Mouse (Mus musculus) T-cell, adult 2 months (primary cell): ENCODE measurements at regions not wholly inside any gene's neighbourhood (a gene's known extent, or its start where the extent isn't known, plus 50 kb on each side); places are given as distances from the start of the nearest gene placed in this dataset.
A peak's percentile ranks its signal among the peaks of the same experiment; 100 is the strongest.

ENCODE experiments used
- DNase-seq: peaks from one replicate; pipeline ENCODE4 v3.0.0; 2022; ENCODE audit warnings: low spot score

DNA sequence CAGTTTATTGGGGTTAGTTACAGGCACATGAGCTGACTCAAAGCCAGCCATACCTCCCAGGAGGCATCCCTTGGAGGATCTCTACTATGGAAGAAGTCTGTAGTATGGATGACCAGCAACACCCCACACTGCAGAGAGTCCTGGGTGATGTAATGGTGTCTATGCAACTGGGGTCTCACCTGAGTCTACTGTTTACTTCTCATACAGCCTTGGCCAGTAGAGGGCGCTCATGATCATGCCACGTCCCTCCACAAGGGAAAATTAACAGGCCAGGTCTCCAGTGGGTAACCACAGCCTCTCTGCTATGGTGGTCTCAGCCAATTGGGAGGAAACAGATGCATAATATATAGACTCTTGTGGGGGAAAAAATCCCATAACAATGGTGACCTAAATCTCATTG is 111.7 kb downstream of the Cdh26 start:
- DNase-seq = peak; percentile 22

DNA sequence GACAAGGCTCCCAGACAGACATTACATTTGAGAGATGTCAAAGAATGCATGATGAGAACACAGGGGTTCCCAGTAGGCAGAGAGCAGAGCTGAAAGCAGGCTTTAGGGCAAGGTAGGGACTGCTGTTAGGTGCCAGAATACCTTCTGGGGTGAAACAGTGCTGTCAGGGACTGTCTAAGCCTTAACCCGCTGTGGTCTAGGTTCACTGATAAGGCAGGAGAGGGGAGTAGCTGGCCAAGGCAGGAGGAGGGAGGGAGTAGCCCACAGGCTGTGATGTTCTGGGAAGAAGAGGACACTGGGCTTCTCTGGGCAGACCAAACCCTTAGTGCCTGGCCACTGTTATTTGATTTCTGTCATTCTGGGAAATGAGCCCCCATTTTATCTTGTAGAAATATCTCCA is 114.1 kb downstream of the Cdh26 start:
- no peak for DNase-seq

DNA sequence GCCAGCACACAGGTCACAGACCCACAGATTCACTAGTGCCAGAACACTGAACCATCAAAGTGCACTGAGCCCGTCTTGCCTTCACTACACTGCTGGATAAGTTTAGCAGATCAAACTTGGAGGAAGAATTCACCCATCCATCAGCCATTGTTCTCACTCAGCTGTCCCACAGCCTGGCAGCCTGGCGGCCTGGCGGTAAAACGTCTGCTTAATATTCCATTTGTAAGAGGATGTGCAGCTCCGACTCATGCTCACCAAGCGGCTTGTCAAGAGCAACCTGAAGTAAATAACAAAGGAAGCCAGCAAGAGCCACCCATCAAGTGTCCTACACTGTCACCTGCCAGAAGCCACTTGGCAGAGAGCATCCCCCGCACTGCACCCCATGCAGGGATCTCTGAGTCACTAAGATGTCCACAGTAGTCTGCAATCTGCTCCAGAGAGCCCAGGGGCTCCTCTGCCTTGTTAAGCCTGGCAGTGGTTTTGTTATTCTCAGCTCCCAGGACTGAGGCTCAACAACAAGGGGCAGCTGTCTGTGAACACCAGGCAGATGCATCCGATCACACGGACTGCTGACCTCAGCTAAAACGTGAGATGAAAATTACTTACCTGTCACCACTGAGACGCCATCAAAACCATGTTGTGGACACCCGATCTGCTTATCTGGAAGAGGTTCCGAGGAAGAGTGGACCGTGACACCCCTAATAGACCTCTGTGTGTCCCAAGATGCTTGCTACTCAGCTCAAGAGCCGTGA is 115.4 kb downstream of the Cdh26 start:
- DNase-seq = no peak

DNA sequence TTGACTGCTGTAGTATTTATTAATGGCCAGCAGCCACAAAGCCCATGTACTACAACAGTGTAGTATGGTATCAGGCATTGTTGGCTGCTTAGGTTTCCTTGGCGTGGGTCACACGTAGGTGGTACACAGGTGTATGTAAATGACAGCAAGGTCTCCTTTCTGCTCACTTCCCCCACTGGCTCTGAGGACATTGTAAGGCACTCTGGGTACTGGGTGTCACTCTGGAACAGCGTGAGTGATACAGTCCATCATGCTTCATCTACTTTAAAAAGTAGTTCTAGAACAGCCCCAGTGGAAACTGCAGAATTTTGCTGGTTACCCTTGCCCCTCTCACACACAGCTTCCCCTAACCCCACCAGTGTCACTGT is 116.0 kb downstream of the Cdh26 start:
- no peak for DNase-seq

DNA sequence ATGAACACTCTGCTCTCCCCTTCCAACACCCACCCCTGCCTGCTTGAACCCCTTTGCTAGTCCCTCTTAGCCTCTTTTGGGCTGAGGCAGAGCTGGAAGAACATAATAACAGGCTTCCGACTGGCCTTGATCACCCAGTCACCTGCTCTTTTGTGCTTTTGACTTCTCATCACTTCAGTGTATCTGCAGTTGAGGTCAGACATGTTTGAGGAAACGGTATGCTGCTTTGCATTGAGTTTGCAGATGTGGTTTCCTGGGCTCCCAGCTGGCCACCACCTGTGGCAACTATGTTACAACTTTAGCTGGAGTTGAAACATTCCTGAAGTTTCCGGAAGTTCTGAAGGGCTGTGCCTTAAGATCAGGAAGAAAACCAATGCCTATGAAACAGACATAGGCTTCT is 116.6 kb downstream of the Cdh26 start:
- no peak for DNase-seq

DNA sequence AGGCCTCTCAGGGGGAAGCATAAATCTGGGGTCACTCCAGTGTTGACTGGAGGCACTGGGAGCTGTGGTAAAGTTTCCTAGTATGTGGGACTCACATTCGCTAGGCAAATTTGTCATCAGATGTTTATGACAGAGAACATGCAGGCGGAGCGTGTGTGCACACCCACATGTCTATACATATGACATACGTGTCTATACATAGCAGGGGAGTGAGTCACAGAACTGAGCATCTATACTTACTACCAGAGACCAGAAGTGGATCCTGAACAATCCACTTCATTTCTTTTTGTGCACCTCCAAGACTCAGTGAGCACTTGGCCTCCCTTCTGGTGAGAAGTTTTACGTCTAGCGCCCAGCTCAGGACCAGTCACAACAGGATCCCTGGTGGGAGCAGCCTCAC is 118.6 kb downstream of the Cdh26 start:
- no peak for DNase-seq

DNA sequence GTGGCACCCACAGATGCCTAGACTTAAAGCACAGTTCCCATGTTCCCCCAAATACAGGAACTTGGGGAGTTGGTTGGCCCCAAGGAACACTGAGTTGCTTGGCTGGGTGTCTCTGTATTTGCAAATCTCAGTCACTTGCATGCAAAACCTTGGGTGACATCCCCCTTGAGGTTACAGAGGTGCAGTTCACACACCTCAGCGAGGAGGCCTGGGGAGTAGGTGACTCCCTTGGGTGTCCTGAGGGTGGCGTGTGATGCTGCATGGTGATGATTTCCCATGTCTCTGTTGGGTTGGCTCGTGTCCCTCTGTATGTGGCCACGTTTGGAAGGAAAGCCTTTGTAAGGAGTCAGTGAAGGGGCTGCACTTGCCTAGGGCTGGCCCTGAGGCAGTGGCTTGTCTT is 123.4 kb downstream of the Cdh26 start:
- DNase-seq = no peak

DNA sequence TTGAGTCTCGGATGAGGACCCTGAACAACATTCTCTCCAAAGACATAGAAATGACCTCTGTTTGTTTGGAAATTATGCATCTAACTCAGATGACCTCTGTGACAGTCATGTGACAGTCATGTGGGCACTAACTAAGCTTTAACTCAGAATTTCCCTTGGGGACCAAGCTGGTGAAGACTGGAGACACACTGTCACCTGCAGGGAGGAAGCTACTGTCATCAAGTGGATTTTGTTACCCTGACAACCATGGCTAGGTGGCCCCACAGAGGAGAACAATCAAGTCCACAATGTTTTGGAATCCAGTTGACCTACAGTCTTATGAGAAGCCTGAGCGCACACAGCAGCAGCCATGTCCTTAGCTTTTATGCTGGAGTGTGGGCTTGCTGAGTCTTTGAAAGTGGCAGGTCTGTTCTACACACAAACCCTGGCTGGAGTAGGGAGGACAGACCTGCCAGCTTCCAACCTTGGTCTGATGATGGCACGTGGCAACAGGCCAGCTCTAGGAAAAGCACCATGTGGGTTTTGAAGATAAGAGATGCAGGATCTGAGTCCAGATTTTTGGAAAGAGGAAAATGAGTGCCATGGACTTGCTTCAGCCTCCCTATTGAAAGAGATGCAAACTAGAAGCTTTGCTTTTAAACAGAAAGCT is 125.5 kb downstream of the Cdh26 start:
- DNase-seq = no peak

DNA sequence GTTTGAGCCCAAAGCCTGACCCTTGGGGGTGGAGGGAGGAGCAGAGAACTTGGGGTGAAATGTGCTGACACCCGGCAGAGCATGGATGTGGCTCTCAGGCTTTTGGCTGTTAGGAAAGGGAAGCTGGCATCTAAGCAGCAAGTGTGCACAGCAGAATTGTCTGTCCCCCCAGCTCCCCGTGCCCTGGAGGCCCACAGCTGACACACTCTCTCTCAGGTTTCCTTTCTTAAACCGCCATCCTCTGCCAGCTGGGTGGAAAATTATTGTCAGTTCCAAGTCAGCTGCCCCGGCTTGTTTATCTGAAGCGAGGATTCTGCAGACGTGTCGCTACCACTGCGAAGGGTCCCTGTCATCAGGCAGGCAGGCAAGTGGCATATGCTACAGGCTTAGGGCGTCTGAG is 127.6 kb downstream of the Cdh26 start:
- no peak for DNase-seq

DNA sequence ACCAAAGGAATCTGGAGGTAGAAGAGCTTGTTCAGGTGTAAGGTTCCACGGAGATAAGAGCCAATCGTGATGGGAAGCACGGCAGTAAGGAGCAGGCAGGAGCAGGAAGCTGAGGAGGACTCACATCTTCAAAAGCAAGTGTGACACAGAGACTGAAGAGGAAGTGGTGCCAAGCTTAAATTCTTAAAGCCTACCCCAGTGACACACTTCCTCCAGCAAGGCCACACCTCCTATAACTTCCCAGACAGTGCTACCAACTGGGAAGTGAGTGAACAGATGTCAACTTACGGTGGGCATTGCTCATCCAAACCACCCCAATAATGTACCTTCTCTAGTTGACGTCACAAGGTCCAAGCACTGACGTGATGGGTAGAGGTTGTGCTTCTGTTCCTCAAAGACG is 133.0 kb downstream of the Cdh26 start:
- DNase-seq = no peak

DNA sequence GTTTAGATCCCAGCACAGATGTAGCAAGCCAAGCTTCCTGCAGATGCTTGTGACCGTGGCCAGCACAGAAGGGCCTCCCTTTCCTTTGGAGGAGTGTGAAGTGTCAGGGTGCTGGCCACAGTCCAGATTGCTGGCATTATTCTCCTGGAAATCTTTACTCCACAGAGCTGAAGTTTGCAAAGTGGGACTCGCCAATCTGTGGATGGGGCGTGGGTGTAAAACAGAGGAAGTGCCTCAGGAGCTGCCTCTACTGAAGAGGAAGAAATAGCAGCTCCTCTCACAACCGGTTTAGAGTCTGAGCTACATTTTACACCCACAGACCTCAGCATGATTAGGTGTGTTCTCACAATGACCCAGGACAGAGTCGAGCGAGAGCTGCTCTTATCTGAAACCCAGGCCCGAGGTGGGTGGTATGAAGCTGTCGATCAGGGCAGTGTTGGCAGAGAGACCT is 135.1 kb downstream of the Cdh26 start:
- no peak for DNase-seq

DNA sequence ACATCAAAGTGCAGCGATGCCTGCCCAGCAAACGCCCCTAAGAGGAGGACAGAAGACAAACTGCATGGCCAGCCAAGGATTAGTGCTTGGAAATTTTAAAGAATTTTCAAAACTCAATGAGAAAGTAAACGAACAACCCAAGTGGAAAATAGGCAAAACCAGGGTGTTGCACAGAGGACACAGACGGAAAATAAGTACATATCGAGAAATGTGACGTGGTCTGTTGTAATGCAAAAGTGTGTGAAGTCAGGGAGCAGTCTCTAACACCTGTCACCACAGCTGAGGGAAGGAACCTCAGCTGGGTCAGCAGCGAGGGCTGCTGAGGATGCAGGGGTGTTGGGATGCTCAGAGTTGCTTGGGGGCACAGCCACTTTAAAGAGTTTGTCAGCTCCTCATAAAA is 137.2 kb downstream of the Cdh26 start:
- DNase-seq = no peak

DNA sequence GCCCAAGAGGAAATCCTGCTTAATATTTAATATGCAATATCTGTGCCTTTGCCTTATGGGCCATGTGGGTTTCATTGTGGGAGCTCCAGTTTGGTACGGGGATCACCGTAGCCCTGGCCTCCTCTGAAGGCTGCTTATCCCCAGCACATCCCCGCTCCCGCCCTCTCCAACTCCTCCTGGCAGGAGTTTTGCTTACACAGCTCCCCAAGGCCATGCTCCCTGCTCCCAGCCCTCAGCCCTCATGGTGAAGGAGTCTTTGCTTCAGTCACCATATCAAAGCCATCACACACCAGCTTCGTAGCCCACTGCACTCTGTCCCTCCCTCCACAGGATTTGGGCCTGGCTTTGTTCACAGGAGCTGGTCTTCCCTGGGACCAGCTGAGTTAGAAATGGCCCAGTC is 142.0 kb downstream of the Cdh26 start:
- no peak for DNase-seq

DNA sequence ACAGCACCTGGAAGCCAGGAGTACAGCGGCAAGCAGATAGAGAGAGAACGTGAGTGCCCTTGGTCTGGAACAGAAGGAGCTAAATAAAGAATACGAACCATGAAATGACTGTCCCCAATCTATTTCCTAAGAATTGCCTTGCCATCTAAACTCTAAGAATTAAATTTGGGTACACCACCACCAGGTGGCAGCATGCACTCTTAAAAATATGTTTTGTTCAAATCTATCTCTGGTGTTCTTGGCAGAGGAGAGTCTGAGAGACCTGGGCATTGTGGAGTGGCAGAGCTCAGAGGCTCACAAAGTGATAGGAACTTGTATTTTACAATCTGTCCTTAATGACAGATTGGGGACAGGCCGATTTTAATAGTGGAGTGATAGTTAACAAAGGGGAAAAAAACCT is 144.5 kb downstream of the Cdh26 start:
- DNase-seq = no peak

DNA sequence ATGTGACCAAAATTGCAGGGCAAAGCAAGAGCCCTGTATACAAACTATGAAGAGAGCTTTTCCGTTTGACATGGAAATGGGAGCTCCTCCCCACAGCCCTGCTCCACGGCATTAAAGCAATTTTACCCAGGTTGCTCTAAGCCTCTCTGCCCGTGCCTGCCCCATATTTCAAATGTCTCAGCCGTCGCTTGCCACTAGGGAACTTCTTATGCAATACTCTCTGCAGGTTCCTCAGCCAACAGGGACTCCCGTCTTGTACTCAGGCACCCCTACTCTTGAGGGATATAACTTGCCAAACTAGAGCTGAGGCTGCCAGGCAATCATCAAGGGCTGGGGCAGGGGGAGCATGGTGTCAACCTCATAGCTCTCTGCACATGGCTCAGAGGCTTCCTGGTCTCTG is 145.1 kb downstream of the Cdh26 start:
- no peak for DNase-seq

DNA sequence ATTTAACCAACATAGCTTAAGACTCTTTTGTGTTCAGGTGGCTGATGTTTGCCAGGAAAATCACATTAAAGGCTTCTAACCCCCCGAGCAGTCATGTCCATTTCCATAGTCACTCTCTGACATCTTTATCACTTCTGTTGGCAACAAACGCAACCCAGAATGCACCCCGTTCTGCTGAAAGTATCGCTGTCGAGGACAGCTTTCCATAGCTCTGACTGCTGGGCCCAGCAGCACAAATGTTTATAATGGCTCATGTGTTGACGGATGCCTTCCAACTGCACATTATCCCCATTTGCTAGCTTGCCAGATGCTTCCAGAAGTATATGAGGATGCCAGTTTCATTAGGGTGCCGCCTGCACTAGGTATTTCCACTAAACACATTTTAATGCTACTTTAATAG is 145.7 kb downstream of the Cdh26 start:
- no peak for DNase-seq

DNA sequence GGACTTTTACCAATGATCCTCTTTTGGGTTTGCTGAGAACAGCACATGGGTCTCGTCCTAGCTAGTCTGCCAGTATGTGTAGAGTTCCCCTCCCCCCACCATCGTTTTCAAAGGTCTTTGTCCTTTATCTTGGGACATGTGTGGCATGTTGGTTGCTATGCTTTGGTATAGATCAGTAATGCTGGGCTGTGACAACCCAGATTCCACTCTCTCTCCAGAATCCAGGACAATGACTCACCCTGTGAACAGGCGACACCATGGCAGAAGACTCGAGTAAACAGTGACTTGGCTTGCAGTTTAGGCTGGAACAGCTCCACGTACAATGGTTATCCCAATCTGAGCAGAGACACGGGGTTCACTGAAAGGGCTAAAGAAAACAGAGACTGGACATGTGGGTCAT is 149.2 kb downstream of the Cdh26 start:
- no peak for DNase-seq

DNA sequence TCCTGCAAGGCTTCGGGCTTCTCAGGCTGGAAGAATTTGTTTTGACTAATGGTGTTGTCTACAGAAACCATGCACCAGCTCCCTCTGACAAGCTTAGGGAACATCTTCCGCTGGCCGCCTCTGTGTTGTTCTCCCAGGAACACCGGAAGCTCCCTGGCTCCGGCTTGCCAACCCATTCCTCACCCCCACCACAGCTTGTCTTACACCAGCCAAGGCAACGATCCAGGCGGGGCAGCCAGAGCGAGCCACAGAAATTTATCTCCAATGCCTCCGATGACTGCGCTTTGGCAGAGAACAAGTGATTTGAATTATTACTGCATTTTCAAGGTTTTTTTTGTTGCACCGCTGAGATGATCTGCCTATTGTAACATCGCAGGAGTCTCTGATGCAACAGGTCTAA is 151.0 kb downstream of the Cdh26 start:
- no peak for DNase-seq

DNA sequence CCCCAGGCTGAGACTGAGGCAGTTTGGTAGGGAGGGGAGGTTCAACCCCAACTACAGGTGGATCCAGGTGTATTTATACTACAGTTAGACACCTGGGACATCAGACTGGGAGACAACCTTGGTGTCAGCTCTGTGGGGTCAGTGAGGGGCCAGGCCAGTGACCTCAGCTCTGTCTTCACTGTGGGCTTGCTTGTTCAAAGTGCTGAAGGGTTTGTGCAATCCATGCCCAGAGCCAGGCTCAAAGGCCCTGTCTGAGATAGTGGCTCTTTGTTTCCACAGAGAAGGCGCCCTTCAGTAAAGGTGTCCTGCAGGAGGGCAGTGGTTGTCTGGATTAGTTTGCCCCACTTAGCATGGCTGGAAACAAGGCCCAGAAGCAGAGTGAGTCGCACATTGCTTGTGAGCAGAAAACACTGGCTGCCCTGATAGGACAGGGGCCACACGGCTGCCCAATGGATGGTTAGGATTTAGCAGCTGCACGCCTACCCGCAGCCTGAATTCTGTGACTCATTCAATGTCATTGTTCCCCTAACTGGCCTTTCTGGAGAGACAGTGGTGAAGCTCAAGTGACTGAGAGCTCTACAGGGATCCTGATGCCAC is 154.7 kb downstream of the Cdh26 start:
- DNase-seq = no peak

DNA sequence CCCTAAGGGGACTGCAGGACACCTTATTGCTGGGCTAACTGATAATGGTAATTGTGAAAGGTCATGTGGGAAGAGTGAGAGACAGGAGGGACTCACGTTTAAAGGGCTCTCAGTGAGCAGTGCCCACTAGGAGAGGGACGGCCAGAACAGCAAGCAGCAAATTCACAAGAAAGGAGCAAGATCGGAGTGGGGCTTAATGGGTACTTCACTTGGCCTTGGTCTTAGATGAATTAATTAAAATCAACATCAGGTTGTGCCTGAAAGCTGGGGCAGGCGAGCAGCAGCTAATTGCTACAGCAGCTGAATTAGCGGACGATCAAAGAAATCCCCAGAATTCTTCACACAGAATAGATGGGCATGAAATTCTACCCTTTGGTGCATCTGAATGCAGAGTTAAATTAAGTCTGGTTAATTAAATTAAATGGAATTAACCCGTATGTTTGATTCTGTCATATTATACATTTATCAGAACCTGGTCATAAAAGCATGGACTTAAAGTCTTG is 156.9 kb downstream of the Cdh26 start:
- DNase-seq = no peak

DNA sequence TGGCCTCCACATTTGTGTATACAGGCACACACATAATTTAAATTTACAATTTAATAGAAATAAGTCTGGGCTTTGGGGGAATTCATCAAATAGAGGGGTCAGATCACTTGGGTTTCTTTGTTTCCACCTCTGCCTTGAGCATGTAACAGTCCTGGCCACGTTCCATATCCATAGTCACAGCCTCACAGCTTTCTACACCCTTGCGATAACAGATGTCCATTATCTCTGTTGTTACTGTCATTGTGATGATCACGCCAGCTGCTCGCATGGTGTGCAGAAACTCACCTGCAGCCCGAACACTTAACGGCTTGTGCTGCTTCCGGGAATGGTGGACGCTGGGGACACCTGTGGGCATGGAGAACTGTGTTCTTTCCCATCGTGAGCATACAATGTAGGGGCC is 163.4 kb downstream of the Cdh26 start:
- no peak for DNase-seq

DNA sequence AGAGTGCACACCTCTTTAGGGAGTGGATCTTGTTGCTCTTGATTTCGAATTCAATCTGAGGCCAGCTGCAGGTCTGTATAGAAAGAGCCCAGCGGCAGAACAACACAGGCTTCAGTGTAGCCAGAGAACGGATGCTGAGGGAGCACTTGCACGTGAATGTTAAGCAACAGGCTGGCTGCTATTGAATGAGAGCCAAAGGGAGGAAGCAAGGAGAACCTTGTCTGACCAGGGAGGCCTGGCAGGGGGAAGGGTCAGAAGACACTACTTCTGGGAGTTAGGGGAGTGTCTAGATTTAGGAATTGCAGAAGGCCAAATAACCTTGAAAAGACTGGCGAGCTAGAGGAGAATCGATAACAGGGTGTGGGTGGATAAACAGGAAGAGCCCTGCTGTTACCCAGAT is 163.8 kb downstream of the Cdh26 start:
- DNase-seq = no peak

DNA sequence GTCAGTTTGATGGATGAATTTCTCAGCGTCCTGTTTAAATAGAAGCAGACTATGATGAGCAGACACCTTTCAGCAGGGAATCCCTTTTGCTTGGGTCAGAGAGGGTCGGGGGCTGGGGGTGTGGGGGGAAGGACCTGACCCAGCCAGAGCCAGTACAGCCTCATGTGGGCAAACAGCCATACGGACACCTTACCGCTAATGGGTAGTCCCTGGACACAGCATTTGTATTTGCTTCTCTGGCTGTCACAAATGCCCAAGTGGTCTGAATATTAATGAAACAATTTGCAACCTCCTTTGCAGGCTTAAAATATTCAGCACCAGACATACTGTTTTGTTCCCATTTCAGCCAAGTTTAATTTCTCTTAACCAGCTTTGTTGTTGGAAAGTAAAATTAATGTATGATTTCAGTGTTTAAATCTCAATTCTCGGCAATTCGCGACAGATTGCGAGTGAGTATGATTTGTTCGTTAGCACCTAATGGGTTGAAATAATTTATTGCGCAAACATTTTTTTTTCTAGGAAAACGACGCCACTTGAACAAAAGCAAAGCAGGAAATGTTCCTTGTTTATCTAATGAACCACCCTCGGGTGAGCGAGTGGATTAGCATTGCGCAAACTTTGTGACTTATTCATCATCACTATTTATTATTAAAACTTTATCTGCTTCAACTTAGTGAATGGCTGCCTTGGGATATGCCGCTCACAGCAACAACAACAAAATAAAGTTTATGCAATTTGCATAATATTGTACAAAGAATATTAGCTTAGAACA is 166.2 kb downstream of the Cdh26 start:
- no peak for DNase-seq
